Mouse (Mus musculus) CH12.LX (cell line): ENCODE results near the gene 9130409I23Rik. TPM values are rescaled to one million over a fixed set of nuclear protein-coding genes. Genes with fewer than 3 reads are reported as not detected.

Experiments
- DNase-seq: peaks from one replicate; pipeline ENCODE4 v3.0.0-alpha.2; 2013; ENCODE audit errors: extremely low read depth
- H3K27ac ChIP-seq: 2 replicates; pipeline ENCODE4 v1.5.1; 2012; ENCODE audit warnings: low read depth, mild to moderate bottlenecking, control low read depth, moderate library complexity; ENCODE audit not compliant: insufficient read depth
- H3K27me3 ChIP-seq: replicated peaks from 2 replicates; pipeline ENCODE3; 2012; ENCODE audit warnings: inconsistent platforms
- H3K36me3 ChIP-seq, 2 experiments: replicated peaks in 1 of 2; 2 replicates each; pipeline versions ENCODE3 to v1.6.1; 2012; ENCODE audit warnings: inconsistent platforms in 1 of 2, low read length in 1 of 2, mild to moderate bottlenecking in 1 of 2, mixed read lengths in 1 of 2, moderate library complexity in 1 of 2; ENCODE audit not compliant: control insufficient read depth in 1 of 2, insufficient read depth in 1 of 2
- H3K4me1 ChIP-seq, 2 experiments: 2 replicates each; pipeline ENCODE4 v1.6.1; 2012; ENCODE audit warnings: inconsistent platforms in 1 of 2, moderate library complexity in 1 of 2; ENCODE audit not compliant: insufficient read depth in 2 of 2, control insufficient read depth in 1 of 2
- H3K4me2 ChIP-seq: 2 replicates; pipeline ENCODE4 v1.6.1; 2012; ENCODE audit warnings: low read depth, mild to moderate bottlenecking, control low read depth; ENCODE audit not compliant: poor library complexity, insufficient read depth, severe bottlenecking
- H3K4me3 ChIP-seq, 3 experiments: fragments of 150-350 bp in 1 of 3; sonication (generic) in 1 of 3; replicated peaks in 1 of 3; 2 replicates each; pipeline versions ENCODE3 to v1.5.1; 2011 to 2012; ENCODE audit warnings: low read depth in 2 of 3, low read length in 2 of 3, mild to moderate bottlenecking in 2 of 3, moderate library complexity in 2 of 3, control low read depth in 1 of 3, improper control_type of control experiment in 1 of 3, inconsistent platforms in 1 of 3, mixed read lengths in 1 of 3; ENCODE audit not compliant: poor library complexity in 1 of 3
- H3K79me2 ChIP-seq: replicated peaks from 2 replicates; pipeline ENCODE4 v1.6.1; 2012; ENCODE audit warnings: mild to moderate bottlenecking, moderate library complexity; ENCODE audit not compliant: control insufficient read depth, poor library complexity, insufficient read depth, severe bottlenecking; ENCODE audit errors: extremely low read depth
- H3K9ac ChIP-seq: 2 replicates; pipeline ENCODE4 v1.6.1; 2012; ENCODE audit warnings: low read depth, mild to moderate bottlenecking, control low read depth, moderate library complexity; ENCODE audit not compliant: insufficient read depth
- H3K9me3 ChIP-seq: replicated peaks from 2 replicates; pipeline ENCODE3; 2012; ENCODE audit warnings: low read length, inconsistent platforms, mixed read lengths
- BHLHE40 ChIP-seq: IDR thresholded peaks from 2 replicates; pipeline ENCODE4 v1.6.1; 2011; ENCODE audit warnings: mild to moderate bottlenecking, low read depth, low read length, improper control_type of control experiment
- CHD1 ChIP-seq: IDR thresholded peaks from 2 replicates; pipeline ENCODE4 v1.6.1; 2012; ENCODE audit warnings: low read depth, low read length, improper control_type of control experiment, inconsistent platforms
- CTCF ChIP-seq, 2 experiments: IDR thresholded peaks in 1 of 2; conservative IDR thresholded peaks in 1 of 2; 2 replicates each; pipeline ENCODE4 v1.5.1; 2011 to 2012; ENCODE audit warnings: low read depth in 2 of 2, low read length in 2 of 2, improper control_type of control experiment in 1 of 2, inconsistent platforms in 1 of 2, mild to moderate bottlenecking in 1 of 2, moderate library complexity in 1 of 2
- HCFC1 ChIP-seq: IDR thresholded peaks from 2 replicates; pipeline ENCODE4 v1.6.1; 2012; ENCODE audit warnings: low read depth, mild to moderate bottlenecking, inconsistent platforms, low read length, improper control_type of control experiment
- IRF4 ChIP-seq: IDR thresholded peaks from 2 replicates; pipeline ENCODE4 v1.6.1; 2014; ENCODE audit warnings: low read depth, mild to moderate bottlenecking, inconsistent platforms, low read length, improper control_type of control experiment
- JUN ChIP-seq: IDR thresholded peaks from 2 replicates; pipeline ENCODE4 v1.6.1; 2011; ENCODE audit warnings: low read depth, mild to moderate bottlenecking, low read length, improper control_type of control experiment, moderate library complexity; ENCODE audit not compliant: insufficient read depth
- MXI1 ChIP-seq: IDR thresholded peaks from 2 replicates; pipeline ENCODE4 v1.6.1; 2011; ENCODE audit warnings: mild to moderate bottlenecking, low read depth, low read length, improper control_type of control experiment
- RCOR1 ChIP-seq: conservative IDR thresholded peaks from 2 replicates; pipeline ENCODE4 v1.6.1; 2012; ENCODE audit warnings: low read depth, mild to moderate bottlenecking, inconsistent platforms, low read length, improper control_type of control experiment
- TBP ChIP-seq: conservative IDR thresholded peaks from 2 replicates; pipeline ENCODE4 v1.6.1; 2011; ENCODE audit warnings: low read depth, low read length, improper control_type of control experiment
- ZMIZ1 ChIP-seq: IDR thresholded peaks from 2 replicates; pipeline ENCODE4 v1.6.1; 2012; ENCODE audit warnings: low read depth, mild to moderate bottlenecking, inconsistent platforms, low read length, improper control_type of control experiment
- dilution Hi-C: fragments of 300-500 bp; cut with MboI; formaldehyde crosslinking; loops from 2 replicates; pipeline ENCODE4 v1.14.3; 2020; ENCODE audit warnings: low sequenced_read_pairs; ENCODE audit not compliant: extremely low pct_unique_long_range_greater_than_20kb, extremely low pct_ligation_motif_present
- in situ Hi-C: fragments of 300-500 bp; cut with MboI; formaldehyde crosslinking; loops from 3 replicates; pipeline ENCODE4 v1.14.3; 2019; ENCODE audit warnings: low sequenced_read_pairs, low pct_ligation_motif_present, low pct_unique_long_range_greater_than_20kb, mixed read lengths
- polyA plus RNA-seq: library from polyadenylated mRNA; unstranded; fragments of >175 nt; gene quantifications from 2 replicates; pipeline ENCODE4 v1.2.1, GENCODE M21; 2012; ENCODE audit warnings: low read depth; ENCODE audit not compliant: insufficient read length
- total RNA-seq, 2 experiments: library from RNA; depleted of rRNA; stranded (reverse); fragments of 300-350 nt in 1 of 2; fragments of >200 nt in 1 of 2; gene quantifications; 2 replicates each; pipeline ENCODE4 v1.2.3; 2012 to 2014

9130409I23Rik gene
- total and polyA plus RNA-seq, 3 experiments: not detected

DNA sequence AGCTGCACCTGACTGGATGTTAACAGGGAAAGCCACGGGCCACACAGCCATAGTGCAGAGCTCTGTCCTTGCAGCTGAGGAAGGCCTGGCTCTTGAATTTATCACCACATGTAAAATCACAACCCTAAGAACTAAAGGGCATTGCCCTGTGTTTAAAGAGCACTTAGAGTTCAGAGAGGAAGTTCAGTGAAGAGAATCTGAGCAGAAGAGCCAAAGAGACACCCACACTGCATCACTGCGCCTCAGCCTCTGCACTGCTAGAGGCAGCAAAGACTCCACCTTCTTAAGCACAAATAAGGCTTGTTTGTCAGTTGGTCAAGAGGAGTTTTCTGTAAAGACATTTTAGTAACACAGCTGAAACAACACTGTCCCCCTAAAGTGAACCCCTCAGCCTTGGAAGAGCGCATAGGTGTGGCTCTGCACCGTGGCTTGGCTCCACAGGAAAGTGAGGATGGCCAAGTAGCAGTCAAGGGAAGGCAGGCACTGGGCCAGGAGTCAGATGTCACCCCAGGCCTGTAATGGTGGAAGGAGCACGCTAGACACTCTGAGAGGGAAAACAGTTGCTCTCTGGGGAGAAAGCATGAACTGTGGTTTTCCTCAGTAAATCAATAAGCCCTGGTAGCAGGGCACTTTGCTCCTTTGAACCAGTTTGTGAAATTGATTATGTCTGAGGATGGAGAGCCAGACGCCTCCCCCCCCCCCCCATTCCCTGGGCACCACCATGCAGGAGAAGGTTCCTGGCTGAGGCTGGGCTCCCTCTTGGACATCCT is 36.1 kb upstream of the 9130409I23Rik start:
- Histone ChIP-seq H3K4me1 (peaks cover 13 to 28% of the 10 kb centered on the region in 2 experiments), H3K36me3 (peaks cover 0 to 4% of the 10 kb centered on the region in 2 experiments), H3K27me3 (peaks cover 13% of the 10 kb centered on the region), H3K9ac (no peak overlapping the region), H3K4me2 (no peak overlapping the region)
- dilution Hi-C loops: no loop called here
- no peak for TF ChIP-seq RCOR1
- TF ChIP-seq, all 38 proteins: peak for 0
- in situ Hi-C loops: loop anchor here (25.0 kb wide), 1 partner anchor 522 kb away; no protein-coding TSS in a partner anchor
- Histone ChIP-seq H3K27ac (no peak overlapping the region), H3K79me2 (no peaks in the 10 kb centered on the region), H3K4me3 (no peak overlapping the region), H3K9me3 (peaks cover 3% of the 10 kb centered on the region)
- DNase-seq: no peak

- H3K27me3 ChIP-seq: peaks cover 19% of the 10 kb centered on the region
- peaks cover 0 to 2% of the 10 kb centered on the region in 2 experiments for H3K36me3 ChIP-seq
- TF ChIP-seq CHD1 (no peak), ZMIZ1 (no peak), CTCF (conservative IDR thresholded peaks at IDR 0.05 in 1 of 2, IDR thresholded peaks at IDR 0.05 in 1 of 2; ENCODE audit: low read depth in 2 of 2, low read length in 2 of 2) (no peak), BHLHE40 (no peak)
- peaks cover 3% of the 10 kb centered on the region for H3K9me3 ChIP-seq
- dilution Hi-C loops (no loop called here), in situ Hi-C loops (loop anchor here (25.0 kb wide), 1 partner anchor 522 kb away; no protein-coding TSS in a partner anchor)
- H3K4me2 ChIP-seq: no peak overlapping the region
- H3K79me2 ChIP-seq: no peaks in the 10 kb centered on the region
- H3K4me1 ChIP-seq: peaks cover 11 to 21% of the 10 kb centered on the region in 2 experiments
- peak; percentile 16 for DNase-seq
- no peak overlapping the region for H3K9ac ChIP-seq
- no peak overlapping the region for H3K27ac ChIP-seq
- H3K4me3 ChIP-seq: no peak overlapping the region
These were observed 35.5 kb upstream of the 9130409I23Rik start for GRCm38 (mm10) chr1:181015558-181015957.

GRCm38 (mm10) chr1:181016045-181016444 is 35.0 kb upstream of the 9130409I23Rik start:
- Histone ChIP-seq H3K4me2 (peak overlapping the region; percentile 97; the same call in 1 of the 2 replicates), H3K4me3 (peak overlapping the region in 1 of 3 experiments; percentile 15), H3K36me3 (peaks cover 0 to 2% of the 10 kb centered on the region in 2 experiments), H3K4me1 (peaks cover 11 to 21% of the 10 kb centered on the region in 2 experiments), H3K27me3 (peaks cover 22% of the 10 kb centered on the region), H3K9ac (no peak overlapping the region), H3K79me2 (no peaks in the 10 kb centered on the region), H3K27ac (no peak overlapping the region), H3K9me3 (peaks cover 3% of the 10 kb centered on the region)
- in situ Hi-C loops: loop anchor here (25.0 kb wide), 1 partner anchor 521 kb away; no protein-coding TSS in a partner anchor
- no peak for DNase-seq
- dilution Hi-C loops: no loop called here
- no peak for TF ChIP-seq JUN
- TF ChIP-seq TBP: no peak
- no peak for TF ChIP-seq HCFC1
- no peak for TF ChIP-seq MXI1
- TF ChIP-seq IRF4: no peak
